Mouse (Mus musculus) telencephalon, adult 2 months (tissue): ENCODE measurements around the gene Tmem136.
A peak's percentile ranks its signal among the peaks of the same experiment; 100 is the strongest.

Experiments used
- DNase-seq: peaks from one replicate; pipeline ENCODE4 v3.0.0-alpha.2; 2011; ENCODE audit warnings: low read depth, low spot score

Tmem136 gene

DNA sequence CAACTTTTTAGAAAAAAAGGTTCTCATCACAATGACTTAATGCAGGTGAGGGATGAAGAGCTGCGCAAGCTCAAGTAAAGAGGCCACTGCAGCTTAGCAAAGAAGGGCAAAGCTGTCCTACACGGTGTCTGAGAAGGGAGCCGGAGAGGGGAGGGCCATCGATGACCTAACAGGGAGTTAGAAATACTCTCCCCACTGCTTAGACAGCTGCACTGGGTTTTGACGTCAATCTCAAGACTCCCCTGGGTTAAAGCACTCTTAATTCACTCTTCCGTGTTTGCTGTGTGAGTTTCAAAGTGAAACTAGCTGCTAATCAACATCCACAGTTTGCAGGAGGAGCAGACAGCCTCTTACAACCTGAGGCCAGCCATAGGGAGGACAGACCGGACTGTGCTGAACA, 40.2 kb downstream of the Tmem136 start:
- DNase-seq = no peak

DNA sequence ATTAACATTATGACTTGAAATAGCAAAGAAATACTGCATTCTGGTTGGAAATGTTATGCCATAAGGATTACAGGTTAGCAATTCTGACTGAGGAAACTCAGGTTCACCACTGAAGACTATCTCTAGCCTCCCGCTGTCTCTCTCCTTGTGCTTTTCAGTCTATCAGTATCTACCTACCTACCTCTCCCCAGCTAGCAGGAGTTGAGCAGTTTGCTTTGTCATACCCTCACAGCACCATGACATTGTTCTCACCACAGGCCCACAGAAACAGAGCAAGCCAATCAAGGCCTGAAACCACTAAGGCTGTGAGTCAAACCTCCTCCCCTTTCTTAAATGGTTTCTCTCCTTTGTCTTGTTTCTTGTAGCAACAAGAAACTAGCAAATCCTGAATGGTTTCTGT, 41.8 kb downstream of the Tmem136 start:
- DNase-seq = no peak

DNA sequence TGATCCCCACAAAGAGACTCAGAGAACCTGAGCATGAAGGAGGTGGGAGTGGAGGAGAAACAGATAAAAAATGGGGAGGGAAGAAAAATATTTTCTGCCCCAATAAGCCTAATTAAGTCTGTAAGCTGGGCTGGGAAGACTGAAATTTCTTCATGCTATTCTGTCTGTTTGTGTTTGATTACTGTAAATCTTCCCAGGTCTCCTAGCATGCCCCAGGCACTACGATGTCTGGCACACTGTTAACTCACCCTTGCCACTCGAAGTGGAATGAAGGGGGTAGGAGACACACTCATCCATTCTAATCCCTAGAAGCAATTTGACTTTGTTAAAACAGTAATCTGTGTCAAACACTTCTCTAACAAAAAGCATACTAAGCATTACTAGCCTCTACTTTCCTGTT, 44.6 kb downstream of the Tmem136 start:
- DNase-seq = no peak

DNA sequence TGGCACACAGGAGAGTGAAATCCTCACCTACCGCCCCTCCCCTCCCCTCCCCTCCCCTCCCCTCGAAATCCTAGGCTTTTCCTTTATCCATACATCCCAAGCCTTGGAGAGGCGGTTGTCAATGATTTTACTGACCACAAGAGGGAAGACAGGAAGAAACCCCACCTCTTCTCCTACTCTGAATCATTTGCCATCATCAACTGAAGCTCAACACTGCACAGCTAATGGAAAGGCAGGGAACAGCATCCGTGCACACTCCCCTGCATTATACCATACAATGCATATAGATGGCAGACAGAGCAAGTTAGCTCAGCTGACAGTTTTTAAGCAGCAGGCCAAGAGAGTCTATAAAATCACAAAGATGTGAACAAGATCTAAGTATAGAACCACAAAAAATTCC, 45.2 kb downstream of the Tmem136 start:
- no peak for DNase-seq

DNA sequence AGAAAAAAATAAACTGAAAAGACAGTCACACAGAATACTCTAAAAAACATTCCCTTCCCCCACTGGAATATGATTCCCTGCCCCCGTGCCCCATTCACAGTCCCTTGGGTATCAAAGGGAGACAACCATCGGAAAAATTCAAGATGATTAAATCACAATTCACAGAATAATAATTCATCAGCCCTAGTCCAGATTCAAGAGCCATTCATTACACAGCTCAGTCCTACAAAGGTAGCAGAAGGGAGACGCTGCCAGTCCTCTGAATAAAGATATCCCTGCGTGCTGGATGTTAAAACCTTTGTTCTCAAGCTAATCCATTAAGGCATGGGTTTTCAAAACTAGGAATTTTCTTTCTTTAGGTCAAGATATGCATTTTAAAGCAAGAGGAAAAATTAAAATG, 45.8 kb downstream of the Tmem136 start:
- DNase-seq = no peak

DNA sequence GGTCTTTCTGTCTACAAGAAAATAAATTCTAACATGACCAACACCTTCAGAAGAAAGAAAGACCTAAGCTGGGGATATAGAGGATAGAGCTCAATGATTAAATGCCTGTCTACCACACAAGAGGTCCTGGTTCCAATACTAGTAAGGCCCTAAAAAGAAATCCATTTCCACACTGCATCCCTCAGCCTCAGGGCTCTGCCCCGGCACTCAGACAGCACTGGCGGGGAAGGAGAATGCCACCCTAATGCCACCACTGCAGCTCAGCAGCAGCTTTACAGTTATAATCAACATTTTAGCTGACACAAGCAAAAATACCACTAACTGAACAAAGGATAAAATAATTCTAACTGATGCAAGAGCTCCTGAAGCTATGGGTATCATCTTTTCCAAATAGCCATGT, 46.2 kb downstream of the Tmem136 start:
- DNase-seq = no peak

DNA sequence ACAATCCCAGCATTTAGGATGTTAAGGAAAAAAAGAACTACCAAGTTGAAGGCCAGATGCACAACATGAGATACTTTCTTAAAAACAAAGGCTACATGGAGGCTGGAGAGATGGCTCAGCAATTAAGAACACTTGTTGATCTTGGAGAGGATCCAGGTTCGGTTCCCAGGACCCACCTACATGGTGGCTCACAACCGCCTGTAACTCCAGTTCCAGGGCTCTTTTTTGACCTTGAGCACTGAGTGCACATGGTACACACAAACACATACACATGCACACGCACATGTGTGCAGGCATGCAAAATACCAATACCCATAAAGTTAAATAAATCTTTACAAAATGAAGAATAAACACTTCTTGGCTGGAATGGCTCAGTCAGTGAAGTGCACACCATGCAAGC, 48.5 kb downstream of the Tmem136 start:
- DNase-seq = no peak

DNA sequence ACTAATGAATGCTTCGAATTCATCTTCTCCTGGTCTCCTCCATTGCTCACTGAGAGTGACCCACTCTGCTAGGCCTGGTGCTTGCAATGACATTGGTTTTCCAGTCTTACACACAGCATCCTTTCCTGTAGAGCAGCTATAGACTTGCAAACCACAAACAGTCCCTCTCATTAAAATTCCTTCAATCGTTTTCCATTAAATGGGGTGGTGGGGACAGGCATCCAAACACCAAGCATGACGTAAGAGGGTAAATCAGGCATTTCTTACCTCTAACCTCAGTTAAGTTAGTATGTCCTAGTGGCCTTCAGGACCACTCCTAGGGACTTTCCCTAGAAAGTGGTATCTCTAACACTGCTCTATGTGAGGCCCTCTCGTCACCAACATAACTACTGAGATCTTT, 51.1 kb downstream of the Tmem136 start:
- no peak for DNase-seq

DNA sequence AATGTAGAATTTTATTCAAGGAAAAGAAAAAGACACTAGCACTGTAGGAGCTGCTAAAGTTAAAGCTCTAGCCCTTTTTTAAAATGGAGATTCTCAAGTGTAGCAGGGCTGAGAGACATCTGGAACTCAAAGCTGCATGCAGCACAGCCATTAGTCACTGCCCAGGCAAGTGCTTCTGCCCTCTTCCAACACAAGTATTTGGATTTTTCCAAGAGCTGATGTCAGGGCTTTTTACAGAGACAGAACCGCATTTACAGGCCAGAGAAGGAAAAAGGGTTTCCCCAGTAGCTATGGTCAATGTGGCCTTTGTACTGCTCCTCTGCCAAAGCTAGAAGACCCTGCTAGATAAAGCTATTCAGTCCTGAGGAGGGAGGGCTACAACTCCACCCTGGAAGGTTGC, 54.8 kb downstream of the Tmem136 start:
- peak; percentile 43 for DNase-seq
